Mouse (Mus musculus): ENCODE measurements around the gene Heatr6.

Gene Heatr6

DNA sequence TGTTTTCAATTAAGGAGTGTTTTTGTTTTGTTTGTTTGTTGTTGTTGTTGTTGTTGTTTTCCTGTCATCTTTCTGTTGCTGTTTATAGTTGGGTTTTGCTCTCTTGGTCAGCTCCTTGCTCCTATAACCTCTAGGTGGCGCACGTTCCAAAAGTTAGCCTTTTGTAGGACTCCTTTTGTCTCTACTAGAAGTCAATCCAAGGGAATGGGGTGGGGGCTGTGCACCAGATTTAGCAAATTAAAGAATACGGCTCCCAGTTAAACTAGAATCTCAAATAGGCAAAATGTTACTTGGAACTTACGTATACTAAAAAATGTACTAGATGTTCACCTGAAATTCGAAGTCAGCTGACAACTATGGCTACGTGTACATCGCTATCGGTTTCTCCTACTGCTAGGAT, 48.7 kb downstream of the Heatr6 start:
- DNase-seq (ENCODE audit: low spot score), result no peak

- no peak for DNase-seq (ENCODE audit: low spot score)
These were observed 49.1 kb downstream of the Heatr6 start for GRCm38 (mm10) chr11:83802581-83802980.

GRCm38 (mm10) chr11:83810441-83810840, 56.9 kb downstream of the Heatr6 start:
- DNase-seq (ENCODE audit: low spot score), result no peak

GRCm38 (mm10) chr11:83815191-83815590, 61.7 kb downstream of the Heatr6 start:
- DNase-seq (ENCODE audit: low spot score), result no peak

DNA sequence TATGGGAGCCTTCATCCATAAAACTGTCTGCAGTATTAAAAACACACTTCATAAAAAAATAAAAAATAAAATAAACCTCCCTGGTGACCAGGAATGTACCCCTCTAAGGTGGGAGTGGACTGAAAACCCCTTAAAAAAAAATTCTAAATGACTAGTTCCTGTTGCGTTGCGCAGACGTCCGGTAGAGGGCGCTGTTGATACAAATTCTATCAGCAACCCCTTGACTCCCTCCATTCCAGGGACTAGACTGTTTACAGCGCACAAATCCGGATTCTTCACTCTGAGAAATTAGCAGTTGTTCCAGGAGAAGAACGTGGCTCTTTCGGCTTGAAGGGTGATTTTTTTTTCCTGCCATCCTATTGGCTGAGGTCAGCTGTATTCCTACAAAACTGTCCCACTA, 62.1 kb downstream of the Heatr6 start:
- DNase-seq (ENCODE audit: low spot score), result no peak

DNA sequence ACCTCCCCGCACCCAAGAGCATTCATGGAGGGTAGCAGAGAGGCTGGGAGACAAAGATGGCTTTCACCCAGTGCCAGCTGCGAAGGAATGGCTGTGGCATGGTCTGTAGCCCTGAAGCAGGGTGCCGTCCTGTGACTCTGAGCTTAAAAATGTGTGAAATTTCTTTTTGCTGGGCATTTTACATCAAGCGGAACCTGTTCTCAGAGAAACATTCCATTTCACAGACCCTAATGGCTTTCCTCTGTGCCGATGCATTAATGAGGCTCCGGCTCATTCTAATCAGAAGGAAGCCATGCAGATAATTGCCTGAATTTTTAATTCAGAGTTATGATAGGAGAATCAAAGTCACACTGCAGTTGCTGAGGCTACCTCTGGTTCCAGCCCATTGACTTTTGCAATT, 63.6 kb downstream of the Heatr6 start:
- no peak for DNase-seq (ENCODE audit: low spot score)

GRCm38 (mm10) chr11:83817994-83818393, 64.5 kb downstream of the Heatr6 start:
- DNase-seq (ENCODE audit: low spot score), result no peak

- DNase-seq (ENCODE audit: low spot score), result no peak
These were observed 65.2 kb downstream of the Heatr6 start for GRCm38 (mm10) chr11:83818591-83819127.

- DNase-seq (ENCODE audit: low spot score), result no peak
These were observed 66.4 kb downstream of the Heatr6 start for GRCm38 (mm10) chr11:83819806-83820483.

GRCm38 (mm10) chr11:83826142-83826541, 72.6 kb downstream of the Heatr6 start:
- no peak for DNase-seq (ENCODE audit: low spot score)

DNA sequence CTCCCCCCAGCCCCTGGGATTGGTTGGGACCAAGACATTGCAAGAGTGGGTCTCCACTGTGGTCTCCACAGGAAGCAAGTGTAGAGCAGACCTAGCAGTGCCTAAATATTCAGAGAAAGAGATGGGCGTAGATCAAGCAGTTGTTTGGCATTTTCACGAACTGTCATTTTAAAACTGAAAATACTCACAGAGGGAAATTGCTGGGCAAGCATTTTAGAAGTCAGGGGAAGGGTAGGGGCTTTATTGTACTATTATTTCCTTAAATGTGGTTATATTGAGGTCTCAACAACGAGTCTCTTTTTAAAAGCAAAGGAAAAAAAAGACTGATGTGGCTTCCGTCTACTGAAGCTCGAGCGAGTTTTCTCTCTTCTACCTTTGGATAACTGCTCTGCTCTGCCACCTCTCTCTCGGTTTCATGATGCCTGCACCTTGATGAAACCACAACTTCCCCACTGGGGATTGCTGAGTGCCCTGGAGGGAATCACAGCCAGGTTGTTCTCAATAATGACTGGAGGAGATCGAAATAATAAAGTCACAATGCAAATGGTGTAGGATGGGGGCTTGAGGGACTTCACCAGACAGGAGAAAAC, 75.2 kb downstream of the Heatr6 start:
- no peak for DNase-seq (ENCODE audit: low spot score)

- DNase-seq (ENCODE audit: low spot score), result peak; percentile 10
These were observed 78.9 kb downstream of the Heatr6 start for GRCm38 (mm10) chr11:83832389-83832788.
